Mouse (Mus musculus): Measurements from ENCODE around the gene Sctr.

The Sctr gene

GRCm38 (mm10) chr1:120006844-120007790, at the start of gene Sctr:
TSS of gene Sctr (plus strand) at chr1:120006894.
- DNase-seq = no peak

GRCm38 (mm10) chr1:119957716-119958222, 48.9 kb upstream of the Sctr start:
- no peak for DNase-seq

- DNase-seq = peak in 1 of 2 experiments; percentile 1
Observed at GRCm38 (mm10) chr1:119959464-119959863, 47.2 kb upstream of the Sctr start.

DNA sequence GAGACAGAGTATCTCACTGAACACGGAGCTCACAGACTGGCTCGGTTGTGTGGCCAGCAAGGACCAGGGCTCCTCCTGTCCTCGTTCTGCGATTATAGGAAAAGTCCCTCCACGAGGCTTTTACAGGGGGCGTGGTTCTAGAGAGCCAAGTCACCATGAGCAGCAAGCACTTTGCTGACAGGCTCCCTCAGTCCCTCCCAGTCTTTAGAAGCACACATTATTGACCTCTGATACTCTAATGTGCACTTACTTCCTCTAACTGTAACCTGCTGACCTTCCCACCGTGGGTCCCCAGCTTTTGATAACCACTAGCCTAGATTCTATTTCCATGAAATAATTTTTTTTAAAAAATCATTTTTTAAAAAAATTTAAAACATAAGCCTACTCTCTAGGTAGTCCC, 46.8 kb upstream of the Sctr start:
- DNase-seq = no peak

DNA sequence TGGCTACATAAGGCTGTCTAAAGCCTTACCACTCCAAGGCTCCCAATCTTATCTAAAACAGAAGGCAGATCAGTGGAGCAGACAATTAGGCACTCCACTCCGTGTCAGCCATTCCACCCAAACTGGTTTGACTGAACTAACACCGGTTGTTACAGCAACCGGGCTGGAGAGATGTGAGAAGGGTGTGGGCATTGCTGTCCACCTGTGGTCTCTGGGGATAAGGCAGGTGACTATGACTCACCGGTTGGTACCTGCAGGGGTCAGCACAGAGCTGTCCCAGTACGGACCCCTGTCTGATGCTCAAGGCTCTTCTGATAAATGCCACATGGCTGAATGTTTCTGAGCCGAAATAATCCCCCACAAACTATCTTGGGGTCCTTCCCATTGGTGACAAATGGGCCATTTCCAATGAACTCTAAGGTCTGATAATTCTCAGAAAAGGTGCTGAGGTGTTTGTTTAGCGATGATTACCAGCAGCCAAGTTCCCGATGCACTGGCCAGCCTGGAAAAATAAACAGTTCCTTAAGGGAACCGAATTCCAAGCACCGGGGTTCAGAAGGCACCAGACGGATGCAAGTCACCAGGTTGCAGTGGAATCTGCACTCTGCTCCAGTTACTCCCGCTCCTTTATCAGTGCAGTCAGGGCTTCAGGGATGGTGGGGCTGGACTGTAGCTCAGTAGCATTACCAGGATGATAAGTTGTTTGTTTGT, 40.7 kb upstream of the Sctr start:
- no peak for DNase-seq

DNA sequence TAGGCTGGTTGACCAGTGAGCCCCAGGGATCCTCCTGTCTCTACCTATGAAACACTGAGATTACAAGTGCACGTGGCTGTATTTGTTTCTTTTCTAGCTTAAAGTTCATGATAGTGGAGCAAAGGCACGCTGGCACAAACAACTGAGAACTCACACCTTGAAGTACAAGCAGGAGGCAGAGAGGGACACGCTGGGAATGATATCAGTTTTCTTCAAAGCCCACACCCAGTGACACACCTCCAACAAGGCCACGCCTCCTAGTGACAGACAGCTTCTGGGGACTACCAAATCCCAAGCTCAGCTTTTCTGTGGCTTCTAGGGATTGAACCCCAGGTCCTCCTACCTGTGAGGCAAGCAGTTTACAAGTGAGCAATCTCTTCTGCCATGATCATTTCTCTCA, 33.6 kb upstream of the Sctr start:
- DNase-seq = no peak

GRCm38 (mm10) chr1:119975141-119975540, 31.6 kb upstream of the Sctr start:
- DNase-seq = no peak

GRCm38 (mm10) chr1:119986555-119986954, 20.1 kb upstream of the Sctr start:
- DNase-seq = no peak

DNA sequence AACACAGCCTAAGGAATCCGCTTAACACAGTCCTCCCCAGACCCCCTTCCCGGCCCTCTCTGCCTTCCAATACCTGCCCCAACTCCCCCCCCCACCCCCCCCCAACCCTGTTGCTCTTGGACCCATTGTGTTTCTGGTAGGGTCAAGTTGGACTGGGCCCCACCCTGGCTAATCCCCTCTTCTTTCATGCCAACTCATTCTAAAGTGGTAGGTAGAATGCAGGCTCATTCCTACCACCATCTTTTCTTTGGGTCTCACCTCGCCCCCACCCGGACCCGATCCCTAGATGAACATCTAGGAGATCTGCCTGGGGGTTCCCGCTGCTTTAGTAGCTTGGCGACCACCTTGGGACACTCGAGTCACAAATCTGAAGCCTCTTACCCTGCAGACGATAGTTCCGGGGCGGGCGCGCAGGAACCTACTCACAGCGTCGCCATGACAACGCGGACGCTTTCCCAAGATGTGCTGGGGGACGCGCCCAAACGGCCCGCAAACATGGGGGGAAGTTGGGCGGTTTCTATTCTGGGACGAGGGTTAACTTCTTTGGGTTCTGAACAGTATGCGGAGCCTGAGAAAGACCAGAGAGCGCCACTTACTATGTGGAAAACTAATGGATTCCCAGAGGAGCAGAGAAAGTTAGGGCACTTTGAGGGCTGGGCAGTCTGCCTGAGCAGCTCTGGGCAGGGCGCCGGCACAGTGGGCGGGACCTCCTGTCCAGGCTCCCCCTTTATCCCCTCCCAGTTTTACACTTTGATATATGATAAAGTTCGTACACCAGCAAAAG, 9.7 kb upstream of the Sctr start, which contains the start of gene Cfap221:
Gene Cfap221 (minus strand): TSS at position 437 of the 784 bp plus-strand sequence.
- peak in 1 of 2 experiments; percentile 6 for DNase-seq

- DNase-seq = no peak
Observed at GRCm38 (mm10) chr1:119997644-119998043, 9.1 kb upstream of the Sctr start.

GRCm38 (mm10) chr1:120007851-120008588, 1.3 kb downstream of the Sctr start:
- DNase-seq = no peak

DNA sequence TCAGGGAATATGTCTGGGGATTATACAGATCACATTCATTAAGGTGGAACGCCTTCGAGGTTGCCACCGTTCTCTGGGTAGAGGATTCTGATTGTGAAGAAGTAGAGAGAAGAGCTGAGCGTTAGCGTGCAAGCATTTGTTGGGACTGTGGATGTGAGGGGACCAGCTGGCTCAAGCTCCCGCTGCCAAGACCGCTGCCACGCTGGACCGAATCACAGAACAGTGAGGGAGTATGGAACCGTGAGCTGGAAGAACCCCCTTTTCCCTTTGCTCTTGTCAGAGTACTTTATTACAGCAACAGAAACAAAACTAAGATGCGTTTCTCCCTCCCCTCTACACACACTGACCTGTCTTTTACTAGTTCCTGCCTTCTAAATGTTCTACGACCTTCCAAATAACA, 5.9 kb downstream of the Sctr start:
- DNase-seq = no peak

DNA sequence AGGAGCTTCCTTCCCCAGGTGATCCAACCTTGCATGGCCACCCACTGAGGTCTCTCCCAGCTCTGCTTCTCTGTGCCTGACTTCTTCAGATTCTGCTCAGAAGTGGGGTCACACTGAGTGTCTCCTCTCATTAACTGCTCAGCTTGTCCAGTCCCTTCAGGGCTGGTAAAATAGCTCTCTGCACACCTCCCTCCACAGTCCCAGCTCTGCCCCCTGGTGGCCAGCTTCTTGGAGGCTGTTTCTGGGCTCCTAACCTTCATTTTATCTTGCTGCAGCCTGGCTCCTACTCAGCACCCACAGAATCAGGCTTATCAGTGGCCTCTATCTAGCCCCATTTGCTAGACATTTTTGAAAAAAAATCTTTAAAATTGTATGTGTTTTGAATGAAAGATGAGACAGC, 6.4 kb downstream of the Sctr start:
- peak; percentile 55 to 59 for DNase-seq

GRCm38 (mm10) chr1:120016240-120016639, 9.5 kb downstream of the Sctr start:
- no peak for DNase-seq

GRCm38 (mm10) chr1:120018900-120019299, 12.2 kb downstream of the Sctr start:
- DNase-seq = no peak

DNA sequence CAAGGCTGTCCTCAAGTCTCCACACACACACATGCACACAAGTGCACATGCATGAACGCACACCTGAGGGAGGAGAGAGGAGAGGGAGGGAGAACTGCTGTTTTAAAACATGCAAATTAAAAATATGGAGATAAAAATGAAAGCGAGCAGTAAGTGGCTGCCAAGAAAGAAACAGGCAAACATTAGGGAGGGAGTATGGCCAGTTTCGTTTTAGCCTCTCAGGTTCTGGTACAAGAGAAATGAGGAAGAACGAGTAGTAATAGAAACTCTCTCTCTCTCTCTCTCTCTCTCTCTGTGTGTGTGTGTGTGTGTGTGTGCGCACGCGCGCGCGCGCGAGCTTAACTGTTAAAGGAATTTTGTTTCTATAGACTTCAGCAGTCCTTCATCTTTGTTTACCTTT, 12.7 kb downstream of the Sctr start:
- DNase-seq = peak; percentile 9

DNA sequence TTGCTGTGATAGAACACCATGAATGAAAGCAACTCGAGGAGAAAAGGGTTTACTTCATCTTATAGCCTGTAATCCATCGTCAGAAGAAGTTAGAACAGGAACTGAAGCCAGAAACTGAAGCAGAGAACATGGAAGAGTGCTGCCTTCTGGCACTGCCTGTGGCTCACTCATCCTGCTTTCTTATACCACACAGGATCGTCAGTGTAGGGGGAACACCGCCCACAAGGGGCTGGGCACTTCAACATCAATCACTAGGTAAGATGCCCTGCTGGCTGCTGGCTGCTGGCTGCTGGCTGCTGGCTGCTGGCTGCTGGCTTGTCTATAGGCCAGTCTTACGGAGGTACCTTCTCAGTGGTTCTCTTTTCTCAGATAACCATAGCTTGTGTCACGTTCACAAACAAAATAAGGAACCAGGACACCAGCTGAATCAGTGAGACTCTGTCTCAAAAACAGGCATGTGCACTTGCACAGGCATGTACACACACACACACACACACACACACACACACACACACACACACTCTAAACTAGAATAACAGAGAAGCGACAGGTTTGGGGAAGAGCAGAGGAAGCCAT, 13.7 kb downstream of the Sctr start:
- no peak for DNase-seq

GRCm38 (mm10) chr1:120021951-120022350, 15.3 kb downstream of the Sctr start:
- no peak for DNase-seq

DNA sequence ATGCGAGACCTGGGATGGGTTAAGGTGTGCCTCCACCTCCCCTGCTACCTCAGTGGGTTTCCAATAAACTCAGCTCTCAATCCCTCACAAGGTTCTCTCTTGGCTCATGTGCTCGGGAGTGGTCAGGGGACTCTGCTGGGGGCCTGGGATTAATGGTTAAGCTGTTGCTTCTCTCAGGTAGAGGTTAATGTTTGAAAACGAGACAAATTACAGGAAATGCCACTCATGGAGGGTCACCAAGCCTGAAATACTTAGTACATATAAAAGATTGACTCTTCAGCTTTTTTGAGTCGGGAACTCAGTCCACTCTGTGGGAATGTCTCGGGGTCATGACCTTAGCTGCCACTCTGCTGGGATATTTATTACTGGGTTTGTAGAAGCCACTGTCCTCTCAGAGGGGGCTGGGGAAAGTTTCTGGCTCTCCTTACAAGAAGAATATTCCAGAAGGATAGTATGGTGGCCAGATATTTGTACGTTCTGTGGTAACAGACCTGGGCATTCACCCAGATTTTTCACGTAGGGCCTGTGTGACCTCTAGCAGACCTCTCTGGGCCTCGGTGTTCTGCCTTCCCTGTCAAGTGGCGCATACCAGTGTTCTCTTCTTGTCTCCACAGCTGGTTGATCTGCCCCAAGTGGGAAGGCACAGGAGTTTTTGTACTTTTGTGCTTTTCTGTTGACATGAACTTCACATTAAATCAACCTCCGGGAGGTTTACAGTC, 17.8 kb downstream of the Sctr start:
- DNase-seq = no peak

GRCm38 (mm10) chr1:120025050-120025439, 18.4 kb downstream of the Sctr start:
- no peak for DNase-seq

DNA sequence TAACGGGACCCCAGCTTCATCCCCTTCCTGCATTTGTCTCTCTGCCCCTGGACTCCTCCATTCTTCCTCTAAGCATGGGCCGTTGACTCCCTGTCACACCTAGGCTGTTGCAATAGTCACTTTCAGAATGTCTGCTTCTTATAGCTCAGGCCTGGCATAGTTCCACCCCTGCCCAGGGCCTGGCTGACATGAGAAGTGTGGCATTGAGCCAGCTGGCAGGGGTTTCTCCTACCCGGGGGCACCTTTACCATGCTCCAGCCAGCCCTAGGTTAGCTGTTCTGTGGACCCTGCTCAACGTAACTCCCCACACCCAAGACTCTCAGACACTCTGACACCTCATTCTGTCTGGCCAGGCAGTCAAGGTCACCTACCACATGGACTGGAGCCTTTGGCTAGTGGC, 21.0 kb downstream of the Sctr start:
- DNase-seq = no peak
